Mouse (Mus musculus) olfactory bulb, adult 2 months (tissue): ENCODE data around the gene Vwa5a.

Experiments used
- CTCF ChIP-seq: fragments of 200-500 bp; IDR thresholded peaks from 2 replicates; pipeline ENCODE4 v1.5.1; 2012; ENCODE audit warnings: low read depth, mild to moderate bottlenecking, low read length, moderate library complexity; ENCODE audit not compliant: insufficient read depth
- POLR2A ChIP-seq: fragments of 200-500 bp; IDR thresholded peaks from 2 replicates; pipeline ENCODE4 v1.6.1; 2012; ENCODE audit warnings: mild to moderate bottlenecking, low read depth, low read length, moderate library complexity; ENCODE audit not compliant: insufficient read depth

- TF ChIP-seq POLR2A (no peak), CTCF (no peak)
Measured at GRCm38 (mm10) chr9:38728218-38728617, 10.2 kb downstream of the Vwa5a start.
